Mouse (Mus musculus) ES-E14 (cell line): ENCODE measurements around the gene Adamts14. TPM values are rescaled to one million over a fixed set of nuclear protein-coding genes. Genes with fewer than 3 reads are reported as not detected.

Experiments used
- DNase-seq: peaks from one replicate; pipeline ENCODE4 v3.0.0-alpha.2; 2013; ENCODE audit warnings: low read depth, low spot score
- H3K27ac ChIP-seq: 2 replicates; pipeline ENCODE4 v1.5.1; 2012; ENCODE audit warnings: low read depth, mild to moderate bottlenecking, low read length, moderate library complexity, mixed read lengths; ENCODE audit not compliant: poor library complexity, insufficient read depth, severe bottlenecking
- H3K36me3 ChIP-seq: 2 replicates; pipeline ENCODE4 v1.6.1; 2012; ENCODE audit warnings: mild to moderate bottlenecking, low read length, moderate library complexity, mixed read lengths; ENCODE audit not compliant: control insufficient read depth, poor library complexity, insufficient read depth, severe bottlenecking
- H3K4me1 ChIP-seq, 2 experiments: fragments of 150-350 bp in 1 of 2; sonication (generic) in 1 of 2; 2 replicates each; pipeline ENCODE4 v1.6.1; 2012; ENCODE audit warnings: low read length in 2 of 2, mild to moderate bottlenecking in 1 of 2, mixed read lengths in 1 of 2; ENCODE audit not compliant: control insufficient read depth in 2 of 2, insufficient read depth in 2 of 2, poor library complexity in 1 of 2
- H3K4me3 ChIP-seq, 2 experiments: fragments of 150-350 bp in 1 of 2; sonication (generic) in 1 of 2; 2 replicates each; pipeline ENCODE4 v1.5.1; 2012; ENCODE audit warnings: low read length in 2 of 2, low read depth in 1 of 2, mild to moderate bottlenecking in 1 of 2, mixed read lengths in 1 of 2; ENCODE audit not compliant: insufficient read depth in 1 of 2, poor library complexity in 1 of 2, severe bottlenecking in 1 of 2
- H3K9ac ChIP-seq: 2 replicates; pipeline ENCODE4 v1.6.1; 2012; ENCODE audit warnings: low read depth, mild to moderate bottlenecking, low read length, mixed read lengths; ENCODE audit not compliant: poor library complexity, insufficient read depth, severe bottlenecking
- H3K9me3 ChIP-seq: fragments of 150-350 bp; sonication (generic); 2 replicates; pipeline ENCODE4 v1.6.1; 2012; ENCODE audit warnings: low read depth, mild to moderate bottlenecking, low read length; ENCODE audit not compliant: control insufficient read depth, insufficient read depth
- CHD2 ChIP-seq: IDR thresholded peaks from 2 replicates; pipeline ENCODE4 v1.6.1; 2014; ENCODE audit warnings: mild to moderate bottlenecking, low read depth, low read length, inconsistent platforms
- HCFC1 ChIP-seq: IDR thresholded peaks from 2 replicates; pipeline ENCODE4 v1.6.1; 2012; ENCODE audit warnings: low read length, inconsistent platforms, borderline replicate concordance; ENCODE audit not compliant: insufficient read depth
- MAFK ChIP-seq: IDR thresholded peaks from 2 replicates; pipeline ENCODE4 v1.6.1; 2014; ENCODE audit warnings: mild to moderate bottlenecking, low read depth, low read length, inconsistent platforms; ENCODE audit not compliant: insufficient read depth
- ZC3H11A ChIP-seq: IDR thresholded peaks from 2 replicates; pipeline ENCODE4 v1.6.1; 2012; ENCODE audit warnings: low read depth, mild to moderate bottlenecking, inconsistent platforms, low read length, borderline replicate concordance
- ZNF384 ChIP-seq: IDR thresholded peaks from 2 replicates; pipeline ENCODE4 v1.6.1; 2012; ENCODE audit warnings: low read depth, low read length, inconsistent platforms
- in situ Hi-C, 2 experiments: fragments of 600-800 bp; cut with MboI; formaldehyde crosslinking; loops; one replicate each; pipeline ENCODE4 v1.15.1; 2025; ENCODE audit warnings: low sequenced_read_pairs in 2 of 2, inconsistent platforms in 1 of 2; ENCODE audit not compliant: unreplicated experiment in 2 of 2
- total RNA-seq: library from RNA; depleted of rRNA; stranded (reverse); fragments of 300-350 nt; gene quantifications from 2 replicates; pipeline ENCODE4 v1.2.3, GENCODE M21; 2012

Gene Adamts14
- total RNA-seq, 1 experiment: 7.4 TPM

DNA sequence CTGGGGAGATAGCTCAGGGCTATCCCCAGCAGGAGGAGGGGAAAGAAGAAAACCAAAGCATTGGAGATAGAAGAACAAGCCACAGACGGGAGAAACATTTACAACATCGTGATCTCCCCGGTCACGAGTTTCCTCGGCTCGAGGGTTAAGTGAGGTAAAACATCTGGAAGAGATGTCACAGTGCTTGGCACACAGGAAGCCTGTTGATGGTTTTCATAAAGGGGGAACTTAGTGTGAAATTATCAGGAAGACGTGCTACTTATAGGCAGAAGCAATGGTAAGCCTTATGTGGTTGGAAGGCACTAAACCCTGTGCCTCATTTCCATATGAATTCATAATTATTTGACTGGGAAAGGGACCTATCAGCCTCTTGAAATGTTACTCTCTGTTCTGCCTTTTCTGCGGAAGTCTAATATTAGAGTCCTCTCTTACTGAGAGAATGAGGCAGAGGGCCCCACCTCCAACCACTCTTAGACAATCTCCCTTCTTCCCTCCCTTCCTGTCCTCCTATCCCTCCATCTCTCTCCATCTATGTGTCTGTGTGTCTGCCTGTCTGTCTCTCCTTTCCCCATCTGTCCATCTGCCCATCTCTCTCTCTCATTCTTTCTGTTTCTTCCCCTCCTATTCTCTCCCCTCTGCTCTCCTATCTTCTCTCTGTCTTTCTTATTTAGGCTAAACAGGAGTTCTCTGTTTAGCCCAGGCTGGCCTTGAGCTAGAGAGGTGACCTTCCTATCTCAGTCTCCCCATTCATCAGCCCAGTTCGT, 105.7 kb downstream of the Adamts14 start:
- Histone ChIP-seq H3K27ac (no peak overlapping the region), H3K9ac (no peak overlapping the region), H3K4me3 (no peak overlapping the region), H3K36me3 (no peaks in the 10 kb centered on the region), H3K4me1 (no peaks in the 10 kb centered on the region), H3K9me3 (no peaks in the 10 kb centered on the region)
- DNase-seq: no peak
- TF ChIP-seq MAFK (no peak), CHD2 (no peak)
- in situ Hi-C loops: no loop called here

DNA sequence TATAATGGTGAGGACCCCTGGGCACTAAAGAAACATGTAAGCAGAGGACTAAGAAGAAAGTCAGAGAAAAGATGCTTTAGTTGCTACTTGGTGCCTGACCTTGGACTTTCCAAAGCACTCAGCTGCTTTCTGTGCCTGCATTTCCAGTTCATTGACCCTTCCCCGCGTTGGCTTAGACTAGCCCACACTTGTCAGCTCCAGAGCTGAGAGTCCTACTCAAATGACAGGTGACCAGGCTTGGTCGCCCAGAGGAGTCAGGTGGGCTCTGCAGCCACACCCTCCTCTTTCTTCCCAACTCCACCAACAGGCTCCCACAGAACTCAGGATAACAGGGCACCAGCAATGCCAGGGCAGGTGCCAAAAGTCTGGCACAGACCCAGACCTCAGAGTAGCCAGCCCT, 110.9 kb downstream of the Adamts14 start:
- no peaks in the 10 kb centered on the region for H3K4me1 ChIP-seq
- TF ChIP-seq CHD2 (no peak), HCFC1 (no peak), MAFK (no peak), ZNF384 (no peak), ZC3H11A (no peak)
- in situ Hi-C loops: no loop called here
- no peak for DNase-seq
- H3K9me3 ChIP-seq: no peaks in the 10 kb centered on the region
- no peaks in the 10 kb centered on the region for H3K36me3 ChIP-seq
- H3K27ac ChIP-seq: no peak overlapping the region
- H3K4me3 ChIP-seq: no peak overlapping the region
- no peak overlapping the region for H3K9ac ChIP-seq

DNA sequence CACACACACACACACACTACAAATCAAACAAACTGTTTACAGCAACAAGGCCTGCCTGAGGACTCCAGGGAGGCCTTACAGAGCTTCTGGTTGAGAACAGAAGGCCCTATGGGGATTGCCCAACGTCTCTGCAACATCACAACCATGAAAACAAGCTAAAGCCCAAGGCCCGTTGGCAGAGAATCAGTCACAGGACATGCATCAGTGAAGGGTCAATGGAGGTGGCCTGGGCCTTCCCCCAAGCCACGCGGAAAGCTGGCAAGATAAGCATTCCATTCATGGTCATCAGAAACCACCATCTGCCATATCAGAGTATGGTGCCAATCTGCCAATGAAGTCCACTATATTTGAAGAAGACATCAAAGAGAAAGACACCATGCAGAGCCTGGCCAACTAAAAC, 112.6 kb downstream of the Adamts14 start:
- DNase-seq: no peak
- Histone ChIP-seq H3K4me1 (no peaks in the 10 kb centered on the region), H3K9ac (no peak overlapping the region), H3K36me3 (no peaks in the 10 kb centered on the region), H3K9me3 (no peaks in the 10 kb centered on the region), H3K27ac (no peak overlapping the region), H3K4me3 (no peak overlapping the region)
- TF ChIP-seq ZC3H11A (no peak), HCFC1 (no peak), MAFK (no peak), CHD2 (no peak), ZNF384 (no peak)
- in situ Hi-C loops: no loop called here

DNA sequence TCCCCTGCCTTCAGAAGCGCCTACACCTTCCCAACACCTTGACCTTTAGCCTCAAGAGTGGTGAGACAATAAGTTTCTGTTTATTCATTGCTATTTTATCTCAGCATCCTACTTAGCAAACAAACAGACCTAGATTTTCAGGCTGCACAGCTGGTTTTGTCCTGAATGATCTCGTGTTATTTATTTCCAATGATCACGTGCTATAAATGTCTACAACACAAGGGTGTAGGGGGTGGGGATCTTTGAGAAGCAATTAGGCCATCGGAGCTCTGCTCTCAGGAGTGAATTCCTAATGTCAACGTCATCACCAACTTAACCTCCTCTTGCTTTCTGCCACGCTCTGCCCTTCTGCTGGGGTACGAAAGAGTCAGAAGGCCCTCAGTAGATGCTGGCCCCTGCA, 113.1 kb downstream of the Adamts14 start:
- no peak overlapping the region for H3K27ac ChIP-seq
- no peak overlapping the region for H3K9ac ChIP-seq
- DNase-seq: no peak
- no peak for TF ChIP-seq MAFK
- H3K4me1 ChIP-seq: no peaks in the 10 kb centered on the region
- no peaks in the 10 kb centered on the region for H3K36me3 ChIP-seq
- in situ Hi-C loops: no loop called here
- no peaks in the 10 kb centered on the region for H3K9me3 ChIP-seq
- H3K4me3 ChIP-seq: no peak overlapping the region

DNA sequence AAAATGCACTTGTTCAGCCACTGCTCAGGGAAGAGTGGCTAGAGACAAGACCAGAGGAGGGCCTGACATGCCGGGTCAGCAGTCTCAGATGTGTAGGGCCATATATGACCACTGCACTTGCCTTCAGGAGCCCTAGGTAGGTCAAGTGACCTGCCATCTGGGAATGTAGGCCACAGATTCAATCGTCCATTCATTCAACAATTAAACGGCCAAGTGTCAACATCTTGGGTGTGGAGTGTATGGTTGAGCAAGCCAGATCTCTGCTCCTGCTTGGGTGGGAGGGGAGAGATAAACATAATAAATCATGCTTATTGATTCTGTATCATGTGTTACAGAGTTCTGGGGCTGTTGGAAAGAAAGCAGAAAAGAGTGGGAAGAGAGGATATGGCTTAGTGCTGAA, 114.6 kb downstream of the Adamts14 start:
- TF ChIP-seq HCFC1: no peak
- TF ChIP-seq ZC3H11A: no peak
- H3K4me3 ChIP-seq: no peak overlapping the region
- in situ Hi-C loops: no loop called here
- H3K9me3 ChIP-seq: no peaks in the 10 kb centered on the region
- H3K4me1 ChIP-seq: no peaks in the 10 kb centered on the region
- DNase-seq: no peak
- no peak overlapping the region for H3K9ac ChIP-seq
- H3K36me3 ChIP-seq: no peaks in the 10 kb centered on the region
- no peak overlapping the region for H3K27ac ChIP-seq
